Mouse (Mus musculus) E14TG2a.4 (cell line): ENCODE measurements around the gene Akt1s1.
A peak's percentile ranks its signal among the peaks of the same experiment; 100 is the strongest.

ENCODE experiments used
- H3K27me3 ChIP-seq: 2 replicates; pipeline ENCODE4 v1.6.1; 2014; ENCODE audit warnings: low read length, control low read depth; ENCODE audit not compliant: insufficient read depth
- H3K36me3 ChIP-seq: 2 replicates; pipeline ENCODE4 v1.6.1; 2014; ENCODE audit warnings: low read length, control low read depth; ENCODE audit not compliant: insufficient read depth
- H3K4me1 ChIP-seq: replicated peaks from 2 replicates; pipeline ENCODE4 v1.6.1; 2014; ENCODE audit warnings: low read depth, low read length, control low read depth
- H3K4me3 ChIP-seq: replicated peaks from 2 replicates; pipeline ENCODE4 v1.5.1; 2014; ENCODE audit warnings: mild to moderate bottlenecking, low read length
- H3K9me3 ChIP-seq: 2 replicates; pipeline ENCODE4 v1.6.1; 2014; ENCODE audit warnings: low read length, control low read depth
- CTCF ChIP-seq: conservative IDR thresholded peaks from 2 replicates; pipeline ENCODE4 v1.5.1; 2014; ENCODE audit warnings: low read length
- NANOG ChIP-seq: IDR thresholded peaks from 2 replicates; pipeline ENCODE4 v1.6.1; 2014; ENCODE audit warnings: borderline replicate concordance, low read length, mixed read lengths
- POU5F1 ChIP-seq: IDR thresholded peaks from 2 replicates; pipeline ENCODE4 v1.6.1; 2014; ENCODE audit warnings: low read length, borderline replicate concordance

Gene Akt1s1

GRCm38 (mm10) chr7:44863210-44863609, 14.4 kb downstream of the Akt1s1 start:
- Histone ChIP-seq H3K27me3 (no peaks in the 10 kb centered on the region), H3K36me3 (peaks cover 68% of the 10 kb centered on the region), H3K9me3 (no peaks in the 10 kb centered on the region), H3K4me1 (peaks cover 92% of the 10 kb centered on the region), H3K4me3 (peak overlapping the region; percentile 45)
- no peak for TF ChIP-seq POU5F1
- no peak for TF ChIP-seq CTCF
- TF ChIP-seq NANOG, result no peak

- TF ChIP-seq POU5F1 (no peak), NANOG (no peak), CTCF (no peak)
- H3K36me3 ChIP-seq, result peaks cover 62% of the 10 kb centered on the region
Observed at GRCm38 (mm10) chr7:44863982-44864494, 15.2 kb downstream of the Akt1s1 start.

GRCm38 (mm10) chr7:44864595-44865542, 16.1 kb downstream of the Akt1s1 start:
- no peak for TF ChIP-seq CTCF
- no peak for TF ChIP-seq NANOG
- TF ChIP-seq POU5F1, result no peak
- H3K4me1 ChIP-seq, result peaks cover 83% of the 10 kb centered on the region

More at GRCm38 (mm10) chr7:44863982-44864494, 15.2 kb downstream of the Akt1s1 start:
- Histone ChIP-seq H3K9me3 (no peaks in the 10 kb centered on the region), H3K4me3 (peak overlapping the region; percentile 45; the same call in 1 of the 2 replicates), H3K4me1 (peaks cover 90% of the 10 kb centered on the region), H3K27me3 (no peaks in the 10 kb centered on the region)

GRCm38 (mm10) chr7:44866276-44867009, 17.7 kb downstream of the Akt1s1 start:
- Histone ChIP-seq H3K4me3 (peak overlapping the region; percentile 29; the same call in 1 of the 2 replicates), H3K4me1 (peaks cover 82% of the 10 kb centered on the region), H3K27me3 (no peaks in the 10 kb centered on the region), H3K9me3 (no peaks in the 10 kb centered on the region), H3K36me3 (peaks cover 56% of the 10 kb centered on the region)
- no peak for TF ChIP-seq NANOG
- TF ChIP-seq CTCF, result no peak
- no peak for TF ChIP-seq POU5F1

More at GRCm38 (mm10) chr7:44864595-44865542, 16.1 kb downstream of the Akt1s1 start:
- H3K27me3 ChIP-seq, result no peaks in the 10 kb centered on the region
- peaks cover 62% of the 10 kb centered on the region for H3K36me3 ChIP-seq
- H3K9me3 ChIP-seq, result no peaks in the 10 kb centered on the region
- H3K4me3 ChIP-seq, result no peak overlapping the region; the same call in 1 of the 2 replicates

GRCm38 (mm10) chr7:44867010-44867702, 18.4 kb downstream of the Akt1s1 start:
- TF ChIP-seq CTCF (no peak), NANOG (no peak), POU5F1 (no peak)

GRCm38 (mm10) chr7:44867802-44868201, 19.0 kb downstream of the Akt1s1 start:
- Histone ChIP-seq H3K4me1 (peaks cover 85% of the 10 kb centered on the region), H3K9me3 (no peaks in the 10 kb centered on the region), H3K36me3 (peaks cover 42% of the 10 kb centered on the region), H3K4me3 (peak overlapping the region; percentile 95), H3K27me3 (no peaks in the 10 kb centered on the region)
- no peak for TF ChIP-seq NANOG
- TF ChIP-seq POU5F1, result no peak
- no peak for TF ChIP-seq CTCF

More at GRCm38 (mm10) chr7:44867010-44867702, 18.4 kb downstream of the Akt1s1 start:
- Histone ChIP-seq H3K4me3 (peak overlapping the region; percentile 95), H3K36me3 (peaks cover 49% of the 10 kb centered on the region), H3K9me3 (no peaks in the 10 kb centered on the region), H3K27me3 (no peaks in the 10 kb centered on the region), H3K4me1 (peaks cover 85% of the 10 kb centered on the region)

GRCm38 (mm10) chr7:44868465-44868864, 19.7 kb downstream of the Akt1s1 start:
- no peak for TF ChIP-seq NANOG
- no peak for TF ChIP-seq POU5F1
- TF ChIP-seq CTCF, result no peak
- Histone ChIP-seq H3K9me3 (no peaks in the 10 kb centered on the region), H3K36me3 (peaks cover 36% of the 10 kb centered on the region), H3K27me3 (no peaks in the 10 kb centered on the region), H3K4me3 (peak overlapping the region; percentile 95), H3K4me1 (peaks cover 85% of the 10 kb centered on the region)
